In genomic region chr13:28502171-28502570, GRCm38 (mm10) we compare ENCODE assay signal across 8 mouse cellular contexts.
DNase-seq lines count a peak whose midpoint lies in the region; ATAC-seq and TF ChIP-seq lines count a peak whose summit lies in the region.

No protein-coding gene starts in this region.

- H3K4me1 ChIP-seq in forebrain, embryonic 13.5 days, result peaks cover 7% of the 10 kb centered on the region; the same call in 1 of the 2 replicates
- H3K4me1 ChIP-seq in forebrain, embryonic 11.5 days (replicated peaks; ENCODE audit: control insufficient read depth, insufficient read depth, low read length), result no peaks in the 10 kb centered on the region
- H3K4me1 ChIP-seq in embryonic facial prominence, embryonic 14.5 days (ENCODE audit: control insufficient read depth, insufficient read depth, low read length), result peaks cover 7% of the 10 kb centered on the region; the same call in 1 of the 2 replicates
- peaks cover 18% of the 10 kb centered on the region for H3K4me1 ChIP-seq in lung, embryonic 15.5 days
- no peaks in the 10 kb centered on the region for H3K4me1 ChIP-seq in stomach, postnatal 0 days (replicated peaks; ENCODE audit: control insufficient read depth, insufficient read depth)

- ATAC-seq in forebrain, embryonic 13.5 days, result 0 out of 2 replicates have a peak, but pooled peaks have one; percentile 27
- ATAC-seq in forebrain, embryonic 11.5 days (replicated peaks; ENCODE audit: low FRiP score), result no peak
- ATAC-seq in embryonic facial prominence, embryonic 14.5 days (ENCODE audit: low read depth), result 0 out of 2 replicates have a peak, but pooled peaks have one; percentile 37
- ATAC-seq in lung, embryonic 15.5 days (ENCODE audit: borderline replicate concordance, extremely low read depth, low FRiP score, low TSS enrichment), result peak; percentile 78; the same call in 1 of the 2 replicates
- peak; percentile 29; the same call in 1 of the 2 replicates for ATAC-seq in stomach, postnatal 0 days (ENCODE audit: low FRiP score, low TSS enrichment)

- no peaks in the 10 kb centered on the region for H3K9me3 ChIP-seq in forebrain, embryonic 13.5 days (replicated peaks)
- no peaks in the 10 kb centered on the region for H3K9me3 ChIP-seq in forebrain, embryonic 11.5 days (ENCODE audit: control insufficient read depth, low read length)
- H3K9me3 ChIP-seq in embryonic facial prominence, embryonic 14.5 days (ENCODE audit: control insufficient read depth, low read length), result no peaks in the 10 kb centered on the region
- H3K9me3 ChIP-seq in lung, embryonic 15.5 days, result no peaks in the 10 kb centered on the region
- no peaks in the 10 kb centered on the region for H3K9me3 ChIP-seq in stomach, postnatal 0 days (ENCODE audit: control insufficient read depth, low read length)

- DNase-seq in forebrain, embryonic 11.5 days (ENCODE audit: low spot score), result no peak
- peak; percentile 70 for DNase-seq in embryonic facial prominence, embryonic 14.5 days (ENCODE audit: low spot score)
- peak; percentile 40 for DNase-seq in kidney, adult 11 months
- DNase-seq in stomach, postnatal 0 days (ENCODE audit: low spot score), result no peak
- no peak for DNase-seq in cerebellum, postnatal 10 days
- DNase-seq in cerebellum, postnatal 14 days, result no peak

- TF ChIP-seq EP300 in stomach, postnatal 0 days (optimal IDR thresholded peaks at IDR 0.05), result no peak

- WGBS in forebrain, embryonic 13.5 days, result 68% methylated on average over 2 of the region's 2 CpGs
- 65% methylated on average over 2 of the region's 2 CpGs for WGBS in forebrain, embryonic 11.5 days
- 23% methylated on average over 2 of the region's 2 CpGs for WGBS in embryonic facial prominence, embryonic 14.5 days
- 29% methylated on average over 2 of the region's 2 CpGs for WGBS in lung, embryonic 15.5 days
- WGBS in stomach, postnatal 0 days, result 49% methylated on average over 2 of the region's 2 CpGs

- H3K27me3 ChIP-seq in forebrain, embryonic 13.5 days, result no peaks in the 10 kb centered on the region
- no peaks in the 10 kb centered on the region for H3K27me3 ChIP-seq in forebrain, embryonic 11.5 days (ENCODE audit: control insufficient read depth, insufficient read depth, low read length)
- H3K27me3 ChIP-seq in embryonic facial prominence, embryonic 14.5 days (replicated peaks; ENCODE audit: control insufficient read depth, insufficient read depth, low read length), result no peaks in the 10 kb centered on the region
- H3K27me3 ChIP-seq in lung, embryonic 15.5 days, result no peaks in the 10 kb centered on the region
- H3K27me3 ChIP-seq in stomach, postnatal 0 days (ENCODE audit: control insufficient read depth, insufficient read depth, low read length), result no peaks in the 10 kb centered on the region

- TF ChIP-seq CTCF in stomach, postnatal 0 days (IDR thresholded peaks at IDR 0.05; ENCODE audit: low read depth), result no peak

- H3K4me3 ChIP-seq in forebrain, embryonic 13.5 days, result no peak overlapping the region
- no peak overlapping the region for H3K4me3 ChIP-seq in forebrain, embryonic 11.5 days (ENCODE audit: low read depth, low read length)
- no peak overlapping the region for H3K4me3 ChIP-seq in embryonic facial prominence, embryonic 14.5 days (ENCODE audit: low read depth, low read length)
- no peak overlapping the region for H3K4me3 ChIP-seq in lung, embryonic 15.5 days
- H3K4me3 ChIP-seq in stomach, postnatal 0 days (ENCODE audit: low read depth, low read length), result no peak overlapping the region

- H3K36me3 ChIP-seq in forebrain, embryonic 13.5 days (ENCODE audit: poor library complexity, severe bottlenecking), result peaks cover 15% of the 10 kb centered on the region; the same call in 1 of the 2 replicates
- no peaks in the 10 kb centered on the region for H3K36me3 ChIP-seq in forebrain, embryonic 11.5 days (ENCODE audit: control insufficient read depth, insufficient read depth, low read length)
- no peaks in the 10 kb centered on the region for H3K36me3 ChIP-seq in embryonic facial prominence, embryonic 14.5 days (ENCODE audit: control insufficient read depth, insufficient read depth, low read length)
- H3K36me3 ChIP-seq in lung, embryonic 15.5 days, result no peaks in the 10 kb centered on the region
- H3K36me3 ChIP-seq in stomach, postnatal 0 days (ENCODE audit: control insufficient read depth, insufficient read depth, low read length), result no peaks in the 10 kb centered on the region; the same call in 1 of the 2 replicates

- H3K4me2 ChIP-seq in forebrain, embryonic 13.5 days, result no peak overlapping the region
- H3K4me2 ChIP-seq in forebrain, embryonic 11.5 days (ENCODE audit: low read depth, low read length, severe bottlenecking), result no peak overlapping the region
- no peak overlapping the region for H3K4me2 ChIP-seq in embryonic facial prominence, embryonic 14.5 days (ENCODE audit: low read depth, low read length)
- H3K4me2 ChIP-seq in lung, embryonic 15.5 days, result no peak overlapping the region
- H3K4me2 ChIP-seq in stomach, postnatal 0 days (replicated peaks; ENCODE audit: low read depth), result no peak overlapping the region

- no peak overlapping the region for H3K27ac ChIP-seq in forebrain, embryonic 13.5 days
- no peak overlapping the region for H3K27ac ChIP-seq in forebrain, embryonic 11.5 days (ENCODE audit: low read depth, low read length)
- no peak overlapping the region for H3K27ac ChIP-seq in embryonic facial prominence, embryonic 14.5 days (replicated peaks; ENCODE audit: low read depth, low read length)
- peak overlapping the region; percentile 37; the same call in 1 of the 2 replicates for H3K27ac ChIP-seq in lung, embryonic 15.5 days
- H3K27ac ChIP-seq in stomach, postnatal 0 days (replicated peaks), result no peak overlapping the region

- H3K9ac ChIP-seq in forebrain, embryonic 13.5 days, result no peak overlapping the region
- H3K9ac ChIP-seq in forebrain, embryonic 11.5 days (ENCODE audit: low read length), result no peak overlapping the region
- no peak overlapping the region for H3K9ac ChIP-seq in embryonic facial prominence, embryonic 14.5 days (ENCODE audit: low read depth, low read length)
- H3K9ac ChIP-seq in lung, embryonic 15.5 days, result no peak overlapping the region
- no peak overlapping the region for H3K9ac ChIP-seq in stomach, postnatal 0 days (ENCODE audit: low read length)

Comparison
In these comparisons a context has a peak if more than half of its experiments do, and no peak if none do; other contexts are left out.
1. DNase-seq: peak in embryonic facial prominence, embryonic 14.5 days (single experiment) and kidney, adult 11 months (single experiment); none in forebrain, embryonic 11.5 days (single experiment), stomach, postnatal 0 days (single experiment), cerebellum, postnatal 10 days (0 of 2) and cerebellum, postnatal 14 days (0 of 2).